Mouse (Mus musculus) midbrain, postnatal 0 days (tissue): ENCODE results near the gene Ptprm. TPM values are rescaled to one million over a fixed set of nuclear protein-coding genes. Genes with fewer than 3 reads are reported as not detected.
A peak's percentile ranks its signal among the peaks of the same experiment; 100 is the strongest.

Experiments
- ATAC-seq: fragments of 200-750 bp; cut with Nextera tagmentation; 2 replicates; pipeline ENCODE4 v1.8.0; 2017; ENCODE audit warnings: moderate number of reproducible peaks, mild to moderate bottlenecking, moderate TSS enrichment, moderate library complexity; ENCODE audit not compliant: low FRiP score
- DNase-seq: peaks from one replicate; pipeline ENCODE4 v3.0.0-alpha.2; 2015; ENCODE audit warnings: low spot score
- H3K27ac ChIP-seq: fragments of 300-500 bp; sonication (generic); 2 replicates; pipeline ENCODE4 v1.5.1; 2014; ENCODE audit warnings: low read depth, mild to moderate bottlenecking, low read length, mixed read lengths
- H3K27me3 ChIP-seq: fragments of 300-500 bp; sonication (generic); 2 replicates; pipeline ENCODE4 v1.6.1; 2014; ENCODE audit warnings: low read length, control low read depth, mixed read lengths; ENCODE audit not compliant: insufficient read depth
- H3K36me3 ChIP-seq: fragments of 300-500 bp; sonication (generic); 2 replicates; pipeline ENCODE4 v1.6.1; 2014; ENCODE audit warnings: low read length, control low read depth, mixed read lengths; ENCODE audit not compliant: insufficient read depth
- H3K4me1 ChIP-seq: fragments of 300-500 bp; sonication (generic); 2 replicates; pipeline ENCODE4 v1.6.1; 2014; ENCODE audit warnings: mild to moderate bottlenecking, control low read depth, antibody characterized with exemption, low read length, mixed read lengths; ENCODE audit not compliant: insufficient read depth
- H3K4me2 ChIP-seq: fragments of 300-500 bp; sonication (generic); 2 replicates; pipeline ENCODE4 v1.6.1; 2014; ENCODE audit warnings: low read depth, mild to moderate bottlenecking, low read length, mixed read lengths; ENCODE audit not compliant: poor library complexity, severe bottlenecking
- H3K4me3 ChIP-seq: fragments of 300-500 bp; sonication (generic); 2 replicates; pipeline ENCODE4 v1.5.1; 2014; ENCODE audit warnings: low read depth, mild to moderate bottlenecking, low read length, moderate library complexity
- H3K9ac ChIP-seq: fragments of 300-500 bp; sonication (generic); replicated peaks from 2 replicates; pipeline ENCODE4 v1.6.1; 2014; ENCODE audit warnings: mild to moderate bottlenecking, low read length, moderate library complexity, mixed read lengths; ENCODE audit not compliant: poor library complexity, severe bottlenecking
- H3K9me3 ChIP-seq: fragments of 300-500 bp; sonication (generic); 2 replicates; pipeline ENCODE4 v1.6.1; 2016; ENCODE audit warnings: low read length, control low read depth
- CTCF ChIP-seq: IDR thresholded peaks from 2 replicates; pipeline ENCODE4 v1.5.1; 2016; ENCODE audit warnings: antibody characterized with exemption, mild to moderate bottlenecking
- WGBS: fragments of 180-500 bp; shearing (Covaris S2); extraction: QIAGEN DNeasy Blood & Tissue Kit; methylation state at CpG from one replicate; pipeline ENCODE4 v1.1.7; 2014; 5-methylcytosine and 5-hydroxymethylcytosine counted together
- polyA plus RNA-seq: library from polyadenylated mRNA; unstranded; fragments of >200 nt; fragmentation: Nextera tagmentation; extraction: Ambion mirVana; gene quantifications from 2 replicates; pipeline ENCODE4 v1.2.1, GENCODE M21; 2015
- total RNA-seq: library from RNA; depleted of rRNA; stranded (reverse); fragments of >200 nt; gene quantifications from 2 replicates; pipeline ENCODE4 v1.2.3, GENCODE M21; 2014

Ptprm gene
- total and polyA plus RNA-seq, 2 experiments from 2014 or later, result 18.3 to 43.5 TPM

DNA sequence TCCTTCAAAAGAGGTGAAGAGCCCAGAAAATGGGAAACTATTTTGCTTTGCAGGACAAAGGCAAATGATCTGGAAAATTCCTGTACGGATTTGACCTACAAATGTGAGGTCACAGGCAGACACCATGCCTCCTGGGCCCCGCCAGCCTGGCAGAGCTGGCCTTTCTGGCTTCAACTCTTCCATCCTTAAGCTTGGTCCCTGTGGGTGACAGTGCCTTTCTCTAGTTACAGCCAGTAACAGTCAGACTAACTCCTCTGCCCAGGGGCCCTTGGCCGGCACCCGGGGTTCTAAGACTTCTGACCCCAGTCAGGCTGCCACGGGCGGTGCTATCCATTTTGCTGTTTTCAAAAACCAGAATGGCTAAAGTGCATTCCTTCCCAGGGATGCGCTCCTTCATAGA lies 217.4 kb downstream of the Ptprm start:
- no peaks in the 10 kb centered on the region for H3K36me3 ChIP-seq
- H3K4me3 ChIP-seq, result no peak overlapping the region
- no peak overlapping the region for H3K9ac ChIP-seq
- no peak for DNase-seq
- H3K9me3 ChIP-seq, result no peaks in the 10 kb centered on the region
- H3K4me1 ChIP-seq, result peaks cover 4% of the 10 kb centered on the region; the same call in 1 of the 2 replicates
- no peak overlapping the region for H3K4me2 ChIP-seq
- no peak for TF ChIP-seq CTCF
- no peak overlapping the region for H3K27ac ChIP-seq
- H3K27me3 ChIP-seq, result no peaks in the 10 kb centered on the region
- 88% methylated on average over 7 of the region's 7 CpGs for WGBS
- ATAC-seq, result no peak

DNA sequence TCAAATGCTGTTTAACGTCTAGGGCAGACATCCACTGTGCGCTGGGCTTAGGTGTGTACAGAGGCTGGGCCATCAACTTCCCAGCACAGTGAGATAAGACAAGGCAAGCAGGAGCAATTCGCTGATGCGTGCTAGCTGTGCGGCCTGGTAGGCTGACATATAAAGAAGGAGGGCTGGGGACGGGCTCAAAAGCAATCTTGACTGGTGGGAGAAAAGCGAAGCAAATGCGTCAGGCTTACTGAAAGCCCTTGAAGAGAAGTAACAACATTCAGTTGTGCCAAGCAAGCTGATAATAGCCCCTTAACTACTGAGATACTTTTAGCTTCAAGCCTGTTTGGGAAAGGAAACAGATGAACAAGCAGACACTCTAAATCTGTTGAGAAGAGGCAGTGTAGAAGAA lies 217.8 kb downstream of the Ptprm start:
- Histone ChIP-seq H3K36me3 (no peaks in the 10 kb centered on the region), H3K27me3 (no peaks in the 10 kb centered on the region), H3K27ac (no peak overlapping the region), H3K4me1 (peaks cover 4% of the 10 kb centered on the region; the same call in 1 of the 2 replicates), H3K9ac (no peak overlapping the region), H3K4me2 (no peak overlapping the region), H3K4me3 (no peak overlapping the region), H3K9me3 (no peaks in the 10 kb centered on the region)
- DNase-seq (no peak), ATAC-seq (no peak)
- TF ChIP-seq CTCF, result no peak
- 70% methylated on average over 8 of the region's 8 CpGs for WGBS

GRCm38 (mm10) chr17:67134235-67134634 lies 220.0 kb downstream of the Ptprm start:
- WGBS, result 83% methylated on average over 4 of the region's 4 CpGs
- no peak overlapping the region for H3K27ac ChIP-seq
- DNase-seq (no peak), ATAC-seq (no peak)
- no peak overlapping the region for H3K4me3 ChIP-seq
- H3K36me3 ChIP-seq, result no peaks in the 10 kb centered on the region
- no peak overlapping the region for H3K9ac ChIP-seq
- H3K9me3 ChIP-seq, result no peaks in the 10 kb centered on the region
- H3K27me3 ChIP-seq, result no peaks in the 10 kb centered on the region
- no peak overlapping the region for H3K4me2 ChIP-seq
- H3K4me1 ChIP-seq, result peaks cover 4% of the 10 kb centered on the region; the same call in 1 of the 2 replicates
- TF ChIP-seq CTCF, result no peak

- no peak overlapping the region for H3K27ac ChIP-seq
- 0 out of 2 replicates have a peak, but pooled peaks have one; percentile 38 for ATAC-seq
These were observed 220.7 kb downstream of the Ptprm start for GRCm38 (mm10) chr17:67133440-67134103.

GRCm38 (mm10) chr17:67133026-67133425 lies 221.2 kb downstream of the Ptprm start:
- Histone ChIP-seq H3K9me3 (no peaks in the 10 kb centered on the region), H3K4me1 (peaks cover 4% of the 10 kb centered on the region; the same call in 1 of the 2 replicates), H3K9ac (no peak overlapping the region), H3K36me3 (no peaks in the 10 kb centered on the region), H3K27me3 (no peaks in the 10 kb centered on the region), H3K4me2 (no peak overlapping the region), H3K27ac (no peak overlapping the region), H3K4me3 (no peak overlapping the region)
- 95% methylated on average over 4 of the region's 4 CpGs for WGBS
- ATAC-seq (no peak), DNase-seq (no peak)
- TF ChIP-seq CTCF, result no peak

More at GRCm38 (mm10) chr17:67133440-67134103, 220.7 kb downstream of the Ptprm start:
- H3K36me3 ChIP-seq, result no peaks in the 10 kb centered on the region
- peak; percentile 82 for DNase-seq
- 43% methylated on average over 13 of the region's 13 CpGs for WGBS
- H3K27me3 ChIP-seq, result no peaks in the 10 kb centered on the region
- no peak overlapping the region for H3K4me3 ChIP-seq
- peaks cover 4% of the 10 kb centered on the region; the same call in 1 of the 2 replicates for H3K4me1 ChIP-seq
- H3K4me2 ChIP-seq, result no peak overlapping the region
- H3K9me3 ChIP-seq, result no peaks in the 10 kb centered on the region
- H3K9ac ChIP-seq, result no peak overlapping the region
- TF ChIP-seq CTCF, result no peak

GRCm38 (mm10) chr17:67127530-67127929 lies 226.7 kb downstream of the Ptprm start:
- 70% methylated on average over 7 of the region's 7 CpGs for WGBS
- Histone ChIP-seq H3K4me1 (no peaks in the 10 kb centered on the region), H3K4me3 (no peak overlapping the region), H3K9ac (no peak overlapping the region), H3K4me2 (no peak overlapping the region), H3K27ac (no peak overlapping the region), H3K9me3 (no peaks in the 10 kb centered on the region), H3K27me3 (no peaks in the 10 kb centered on the region), H3K36me3 (no peaks in the 10 kb centered on the region)
- no peak for TF ChIP-seq CTCF
- DNase-seq (peak; percentile 42), ATAC-seq (no peak)
